Mouse (Mus musculus): ENCODE results near the gene Adam19.

DNA sequence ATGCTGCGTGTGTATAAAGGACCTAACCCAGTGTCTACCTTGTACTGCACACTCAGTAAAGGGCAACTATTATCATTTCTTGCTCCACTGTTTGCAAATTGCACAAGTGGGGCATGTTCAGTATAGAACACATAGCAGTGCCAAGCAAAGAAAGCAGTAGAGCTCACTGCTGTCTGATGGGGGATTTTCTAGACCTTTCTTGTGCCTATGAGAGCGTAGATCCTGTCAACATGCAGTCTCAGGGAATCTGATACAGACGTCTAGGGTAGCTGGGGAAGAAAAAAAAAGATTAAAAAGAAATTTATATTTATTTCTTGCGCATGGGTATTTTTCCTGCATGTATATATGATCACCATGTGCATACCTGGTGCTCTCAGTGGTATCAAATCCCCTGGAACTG, 14.4 kb downstream of the Adam19 start:
- TF ChIP-seq CTCF (IDR thresholded peaks at IDR 0.05; ENCODE audit: borderline replicate concordance, insufficient read depth, low read depth, low read length): no peak
- TF ChIP-seq POLR2A (IDR thresholded peaks at IDR 0.05; ENCODE audit: borderline replicate concordance, insufficient read depth, low read length): no peak
